Mouse (Mus musculus): Measurements from ENCODE around the gene Mrpl16.

DNA sequence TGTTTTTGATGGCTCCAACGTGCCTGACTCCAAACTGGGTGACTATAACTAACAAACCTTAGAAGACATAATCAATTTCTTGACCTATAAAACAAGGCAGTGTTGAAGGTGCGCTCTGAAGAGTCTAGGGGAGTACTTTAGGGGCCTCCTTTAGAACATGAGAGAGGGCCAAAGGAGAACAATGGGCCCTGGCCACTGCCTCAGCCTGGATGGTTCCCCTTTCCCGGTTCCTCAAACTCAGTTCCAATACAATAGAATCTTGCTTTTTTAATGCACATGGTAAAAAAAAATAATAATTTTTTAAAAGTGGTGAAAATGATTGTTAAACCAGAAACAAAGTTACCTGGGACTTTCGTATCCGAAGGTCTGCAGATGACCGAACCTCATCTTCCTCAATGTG lies 17.6 kb downstream of the Mrpl16 start:
- TF ChIP-seq CTCF (IDR thresholded peaks at IDR 0.05; ENCODE audit: low read depth, low read length): no peak
- TF ChIP-seq POLR2A (IDR thresholded peaks at IDR 0.05; ENCODE audit: borderline replicate concordance, low read depth, low read length): no peak

All from bone marrow macrophage, adult 2 months (primary cell).